Mouse (Mus musculus) limb, embryonic 13.5 days (tissue): ENCODE measurements around the gene Asb6. TPM values are rescaled to one million over a fixed set of nuclear protein-coding genes. Genes with fewer than 3 reads are reported as not detected.
A peak's percentile ranks its signal among the peaks of the same experiment; 100 is the strongest.

Experiments
- ATAC-seq: fragments of 200-750 bp; cut with Nextera tagmentation; 2 replicates; pipeline ENCODE4 v1.8.0; 2017; ENCODE audit warnings: low read depth, moderate number of reproducible peaks, moderate TSS enrichment; ENCODE audit not compliant: low FRiP score
- H3K27ac ChIP-seq: fragments of 300-500 bp; sonication (generic); 2 replicates; pipeline ENCODE4 v1.5.1; 2015; ENCODE audit warnings: inconsistent platforms, mild to moderate bottlenecking, moderate library complexity
- H3K27me3 ChIP-seq: fragments of 300-500 bp; sonication (generic); 2 replicates; pipeline ENCODE4 v1.6.1; 2015; ENCODE audit warnings: mild to moderate bottlenecking, inconsistent platforms
- H3K36me3 ChIP-seq: fragments of 300-500 bp; sonication (generic); 2 replicates; pipeline ENCODE4 v1.6.1; 2015; ENCODE audit warnings: inconsistent platforms, mild to moderate bottlenecking, moderate library complexity
- H3K4me1 ChIP-seq: fragments of 300-500 bp; sonication (generic); 2 replicates; pipeline ENCODE4 v1.6.1; 2015; ENCODE audit warnings: inconsistent platforms
- H3K4me2 ChIP-seq: fragments of 300-500 bp; sonication (generic); replicated peaks from 2 replicates; pipeline ENCODE4 v1.6.1; 2015; ENCODE audit warnings: inconsistent platforms, mild to moderate bottlenecking, moderate library complexity
- H3K4me3 ChIP-seq: fragments of 300-500 bp; sonication (generic); 2 replicates; pipeline ENCODE4 v1.5.1; 2015; ENCODE audit warnings: moderate library complexity, mild to moderate bottlenecking, inconsistent platforms
- H3K9ac ChIP-seq: fragments of 300-500 bp; sonication (generic); 2 replicates; pipeline ENCODE4 v1.6.1; 2015; ENCODE audit warnings: mild to moderate bottlenecking, inconsistent platforms
- H3K9me3 ChIP-seq: fragments of 300-500 bp; sonication (generic); 2 replicates; pipeline ENCODE4 v1.6.1; 2016; ENCODE audit warnings: inconsistent platforms
- WGBS: fragments of 180-500 bp; shearing (Covaris S2); methylation state at CpG from one replicate; pipeline ENCODE4 v1.1.7; 2015; 5-methylcytosine and 5-hydroxymethylcytosine counted together
- polyA plus RNA-seq: library from polyadenylated mRNA; unstranded; fragments of >200 nt; fragmentation: Nextera tagmentation; extraction: Ambion mirVana; gene quantifications from 2 replicates; pipeline ENCODE4 v1.2.1, GENCODE M21; 2015

Gene Asb6
- 38.7 and 39.2 TPM in 2 replicates for polyA plus RNA-seq

DNA sequence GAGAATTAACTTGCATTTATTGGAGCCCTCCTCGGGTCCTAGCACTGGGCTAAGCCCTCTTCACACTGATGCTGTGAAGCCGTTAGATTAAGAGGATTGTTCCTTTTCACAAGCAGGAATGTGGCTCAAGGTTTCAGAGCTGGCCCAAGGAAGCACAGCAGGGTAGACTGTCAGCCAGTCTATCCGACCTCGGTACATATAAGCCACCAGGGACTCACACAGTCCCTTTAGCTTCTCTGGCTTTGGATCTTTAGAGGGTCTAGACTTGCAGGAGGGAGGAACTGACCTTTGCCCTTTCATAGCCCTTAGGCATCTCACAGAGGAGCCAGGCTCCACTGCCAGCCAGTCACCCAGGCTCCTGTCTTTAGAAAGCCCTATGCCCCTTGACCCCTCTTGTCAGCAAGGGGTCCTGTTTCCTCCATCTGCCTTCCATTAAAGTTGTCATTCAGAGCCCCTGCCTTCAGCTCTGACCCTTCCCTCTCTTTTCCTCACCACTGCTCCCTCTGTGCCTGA, at the start of gene Asb6:
Gene Asb6, minus strand, starts transcription at position 51 of the 513 bp plus-strand sequence.
- Histone ChIP-seq H3K36me3 (peaks cover 15% of the 10 kb centered on the region), H3K9me3 (no peaks in the 10 kb centered on the region), H3K9ac (0 out of 2 replicates have a peak within 1 kb of the TSS, but pooled peaks have one; percentile 25), H3K4me1 (peaks cover 48% of the 10 kb centered on the region), H3K4me2 (no peak within 1 kb of the TSS), H3K27me3 (no peaks in the 10 kb centered on the region), H3K4me3 (no peak within 1 kb of the TSS), H3K27ac (no peak within 1 kb of the TSS)
- WGBS = 10% methylated on average over 4 of the region's 4 CpGs
- ATAC-seq = no peak

DNA sequence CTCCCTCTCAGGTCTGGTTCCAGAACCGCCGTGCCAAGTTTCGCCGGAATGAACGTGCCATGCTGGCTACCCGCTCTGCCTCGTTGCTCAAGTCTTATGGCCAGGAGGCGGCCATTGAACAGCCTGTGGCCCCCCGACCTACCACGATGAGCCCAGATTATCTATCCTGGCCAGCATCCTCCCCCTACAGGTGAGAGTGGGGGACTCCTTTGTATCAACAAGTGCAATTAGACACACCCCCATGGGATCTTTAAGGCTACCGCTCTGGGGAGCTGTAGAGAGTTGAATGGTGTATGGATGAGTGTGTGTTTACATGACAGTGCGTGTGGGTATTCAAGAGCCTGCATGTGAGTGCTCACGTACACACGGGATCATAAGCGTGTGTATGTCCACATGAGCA, 49.3 kb upstream of the Asb6 start:
- no peak overlapping the region for H3K9ac ChIP-seq
- no peak overlapping the region for H3K4me3 ChIP-seq
- peaks cover 21% of the 10 kb centered on the region for H3K4me1 ChIP-seq
- ATAC-seq = no peak
- WGBS = 93% methylated on average over 15 of the region's 15 CpGs
- H3K36me3 ChIP-seq = peaks cover 56% of the 10 kb centered on the region
- H3K4me2 ChIP-seq = no peak overlapping the region
- H3K27me3 ChIP-seq = no peaks in the 10 kb centered on the region
- no peaks in the 10 kb centered on the region for H3K9me3 ChIP-seq
- no peak overlapping the region for H3K27ac ChIP-seq

DNA sequence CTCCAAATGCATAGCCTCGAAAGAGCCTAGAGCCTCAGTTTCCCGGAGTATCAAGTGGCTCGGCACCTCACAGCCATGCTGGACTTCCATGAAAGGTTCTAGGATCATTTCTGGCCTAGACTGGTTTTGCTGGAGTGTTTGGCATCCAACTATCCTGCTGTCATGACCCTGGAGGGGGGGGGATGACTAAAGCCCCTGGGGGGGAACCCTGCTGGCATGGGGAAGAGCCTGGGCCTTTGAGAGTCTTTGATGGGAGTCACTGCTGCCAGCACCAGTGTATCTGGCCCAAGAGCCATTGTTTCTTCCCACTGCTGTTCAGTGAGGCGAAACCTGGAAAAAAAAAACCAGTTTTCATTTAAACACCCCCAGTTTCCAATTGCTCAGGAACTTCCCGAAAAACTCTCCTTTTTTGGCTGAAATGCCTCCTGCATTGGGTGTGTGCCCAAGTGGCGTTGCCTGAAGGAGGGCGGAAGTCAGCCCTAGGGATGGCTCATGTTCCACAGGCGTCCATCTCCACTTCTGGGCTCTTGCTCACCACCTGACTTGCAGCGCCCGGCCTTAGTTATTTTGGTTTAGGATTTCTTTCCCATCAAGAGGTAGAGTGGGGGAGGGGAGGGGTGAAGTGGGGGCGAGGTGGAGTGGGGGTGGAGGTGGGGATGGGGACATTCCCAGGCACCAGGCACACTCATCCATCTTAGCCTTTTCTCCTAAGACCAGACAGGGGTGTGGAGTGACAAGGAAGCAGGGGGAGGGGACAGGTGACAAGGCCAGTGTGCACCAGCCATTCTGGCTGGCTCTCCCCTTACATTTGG, 45.7 kb upstream of the Asb6 start:
- Histone ChIP-seq H3K4me1 (peaks cover 56% of the 10 kb centered on the region), H3K4me3 (no peak overlapping the region), H3K27me3 (no peaks in the 10 kb centered on the region), H3K9ac (no peak overlapping the region), H3K9me3 (no peaks in the 10 kb centered on the region), H3K27ac (peak overlapping the region; percentile 80), H3K36me3 (peaks cover 27% of the 10 kb centered on the region), H3K4me2 (peak overlapping the region; percentile 34; the same call in 1 of the 2 replicates)
- ATAC-seq = peak; percentile 17; the same call in 1 of the 2 replicates
- WGBS = 41% methylated on average over 11 of the region's 11 CpGs

DNA sequence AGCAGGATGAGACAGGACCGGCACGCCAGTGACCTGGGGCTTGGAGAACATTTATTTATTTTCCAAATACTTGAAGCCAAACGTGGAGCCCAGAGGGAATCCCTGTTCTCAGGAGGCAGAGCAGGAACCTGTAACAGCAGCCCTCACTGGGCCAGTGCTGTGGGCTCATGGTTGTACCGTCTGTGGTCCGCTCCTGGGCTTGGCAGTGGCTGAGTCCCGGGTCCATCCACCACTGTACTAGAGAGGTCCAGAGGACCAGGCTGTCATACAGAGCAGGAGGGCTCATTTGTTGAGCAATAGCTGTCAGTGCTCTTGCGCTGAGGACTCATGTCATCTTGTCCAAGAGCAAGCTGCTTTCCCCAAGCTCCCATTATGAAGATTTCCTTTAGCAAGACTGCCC, 45.0 kb upstream of the Asb6 start:
- no peaks in the 10 kb centered on the region for H3K27me3 ChIP-seq
- ATAC-seq = no peak
- H3K9ac ChIP-seq = no peak overlapping the region
- peaks cover 20% of the 10 kb centered on the region for H3K36me3 ChIP-seq
- H3K4me1 ChIP-seq = peaks cover 63% of the 10 kb centered on the region
- no peaks in the 10 kb centered on the region for H3K9me3 ChIP-seq
- WGBS = 61% methylated on average over 7 of the region's 7 CpGs
- H3K4me2 ChIP-seq = 0 out of 2 replicates have a peak overlapping the region, but pooled peaks have one; percentile 34
- H3K27ac ChIP-seq = peak overlapping the region; percentile 80
- H3K4me3 ChIP-seq = no peak overlapping the region

DNA sequence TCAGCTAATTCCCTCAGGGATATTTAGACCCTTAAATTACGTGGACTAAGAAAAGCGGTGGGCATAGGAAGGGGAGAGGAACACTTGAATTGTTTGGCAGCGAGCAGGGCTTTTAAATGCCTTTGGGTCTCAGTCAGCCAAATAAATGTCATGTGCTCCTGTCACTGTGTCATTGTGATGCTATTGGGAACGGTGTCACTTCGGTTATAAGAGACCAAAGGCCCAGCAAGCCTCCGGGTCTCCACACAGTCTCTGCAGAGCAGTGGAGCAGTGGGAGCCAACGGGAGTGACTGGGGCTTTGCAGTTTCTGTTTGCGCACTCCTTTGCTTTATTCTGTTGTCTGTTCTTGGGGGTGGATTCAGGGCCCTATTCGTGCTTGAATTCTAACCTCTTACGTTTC, 44.3 kb upstream of the Asb6 start:
- Histone ChIP-seq H3K27ac (peak overlapping the region; percentile 93; the same call in 1 of the 2 replicates), H3K27me3 (no peaks in the 10 kb centered on the region), H3K9ac (peak overlapping the region; percentile 43; the same call in 1 of the 2 replicates), H3K4me1 (peaks cover 70% of the 10 kb centered on the region), H3K9me3 (no peaks in the 10 kb centered on the region), H3K36me3 (peaks cover 15% of the 10 kb centered on the region), H3K4me2 (peak overlapping the region; percentile 14; the same call in 1 of the 2 replicates), H3K4me3 (no peak overlapping the region)
- no peak for ATAC-seq
- 30% methylated on average over 10 of the region's 10 CpGs for WGBS

DNA sequence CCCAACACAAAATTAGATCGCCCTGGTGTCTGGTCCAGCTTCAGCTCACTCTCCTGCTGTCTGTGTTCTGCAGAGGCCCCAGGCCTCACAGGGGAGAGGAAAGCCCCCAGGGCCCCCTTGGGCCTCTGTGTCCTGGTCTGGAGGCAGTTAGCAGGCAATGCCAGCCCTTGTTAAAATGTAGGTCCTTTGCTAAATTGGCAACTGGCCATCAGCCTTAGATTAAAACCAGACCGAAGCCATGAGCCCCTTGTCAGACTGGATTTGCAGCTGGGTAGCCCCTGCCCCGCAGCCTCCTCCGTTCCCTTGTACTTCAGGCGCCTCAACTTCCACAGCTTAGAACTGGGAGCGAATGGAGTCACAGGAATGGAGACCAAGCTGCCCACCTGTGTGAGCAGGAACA, 42.5 kb upstream of the Asb6 start:
- peak; percentile 53 for ATAC-seq
- Histone ChIP-seq H3K9ac (peak overlapping the region; percentile 55), H3K36me3 (peaks cover 9% of the 10 kb centered on the region; the same call in 1 of the 2 replicates), H3K4me2 (peak overlapping the region; percentile 32; the same call in 1 of the 2 replicates), H3K27ac (peak overlapping the region; percentile 93), H3K27me3 (no peaks in the 10 kb centered on the region), H3K4me3 (no peak overlapping the region), H3K9me3 (no peaks in the 10 kb centered on the region), H3K4me1 (peaks cover 72% of the 10 kb centered on the region)
- WGBS = 12% methylated on average over 6 of the region's 6 CpGs

DNA sequence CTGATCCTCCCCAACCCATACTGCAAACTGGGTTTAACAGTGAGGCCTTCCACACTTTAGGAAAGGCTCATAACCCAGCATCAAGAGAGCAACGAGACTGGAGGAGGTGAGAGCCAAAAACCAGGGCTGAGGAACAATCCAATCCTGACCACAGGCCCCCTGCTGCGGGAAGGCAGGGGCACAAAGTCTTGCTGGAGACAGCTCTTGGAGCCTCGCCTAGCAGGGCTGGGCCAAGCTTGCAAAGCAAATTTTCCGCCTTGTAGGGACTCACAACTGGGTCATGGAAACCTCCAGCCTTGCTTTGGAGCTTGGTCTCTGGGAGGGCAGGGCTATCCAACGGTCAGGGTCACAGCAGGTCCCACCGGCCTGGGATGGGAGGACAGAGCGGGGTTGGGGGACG, 40.7 kb upstream of the Asb6 start:
- peaks cover 9% of the 10 kb centered on the region; the same call in 1 of the 2 replicates for H3K36me3 ChIP-seq
- no peak overlapping the region for H3K4me3 ChIP-seq
- H3K9ac ChIP-seq = 0 out of 2 replicates have a peak overlapping the region, but pooled peaks have one; percentile 36
- no peaks in the 10 kb centered on the region for H3K9me3 ChIP-seq
- no peak for ATAC-seq
- H3K27me3 ChIP-seq = no peaks in the 10 kb centered on the region
- peak overlapping the region; percentile 85 for H3K27ac ChIP-seq
- 74% methylated on average over 8 of the region's 8 CpGs for WGBS
- H3K4me2 ChIP-seq = no peak overlapping the region
- H3K4me1 ChIP-seq = peaks cover 70% of the 10 kb centered on the region

DNA sequence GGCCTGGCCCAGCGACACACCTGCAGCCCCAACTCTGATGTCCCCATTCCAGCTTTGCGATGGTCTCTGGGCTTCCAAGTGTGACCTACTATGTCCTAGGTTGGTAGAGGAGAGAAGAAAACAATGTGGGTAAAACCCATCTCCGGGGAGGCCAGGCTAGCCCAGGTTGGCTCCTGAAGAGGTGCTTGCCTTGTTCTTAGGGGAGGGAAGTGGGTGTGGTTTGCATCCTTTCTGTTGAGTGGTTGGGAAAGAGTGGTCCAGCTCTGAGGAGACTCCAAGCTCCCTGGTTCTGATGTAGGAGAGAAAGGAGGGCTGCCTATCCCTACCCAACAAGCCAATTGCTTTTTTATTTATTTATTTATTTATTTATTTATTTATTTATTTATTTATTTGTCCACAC, 35.3 kb upstream of the Asb6 start:
- peaks cover 9% of the 10 kb centered on the region; the same call in 1 of the 2 replicates for H3K36me3 ChIP-seq
- H3K4me3 ChIP-seq = peak overlapping the region; percentile 37; the same call in 1 of the 2 replicates
- 43% methylated on average over 3 of the region's 3 CpGs for WGBS
- peak overlapping the region; percentile 90 for H3K27ac ChIP-seq
- peak overlapping the region; percentile 63 for H3K9ac ChIP-seq
- H3K9me3 ChIP-seq = no peaks in the 10 kb centered on the region
- H3K4me1 ChIP-seq = peaks cover 65% of the 10 kb centered on the region
- H3K27me3 ChIP-seq = no peaks in the 10 kb centered on the region
- H3K4me2 ChIP-seq = peak overlapping the region; percentile 67
- ATAC-seq = peak; percentile 33

DNA sequence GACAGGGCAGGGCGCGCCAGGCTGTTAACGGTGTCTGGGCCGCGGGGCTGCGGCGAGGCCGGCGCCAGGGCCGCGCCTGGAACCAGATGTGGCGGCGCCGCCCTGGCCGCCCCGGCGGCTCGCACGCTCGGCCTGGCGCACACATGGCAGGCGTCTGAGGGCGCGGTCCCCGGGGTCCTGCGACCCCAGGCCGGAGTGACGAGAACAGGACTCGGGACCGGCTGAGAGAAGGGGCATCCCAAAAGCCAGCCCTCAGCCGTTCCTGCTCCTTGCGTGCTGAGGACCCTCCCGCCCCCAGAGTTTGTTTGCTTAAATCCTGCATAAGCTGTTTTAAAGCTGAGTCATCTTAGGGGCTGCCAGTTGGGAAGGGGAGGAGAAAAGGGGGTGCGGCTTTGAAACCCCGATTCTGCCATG, 34.8 kb upstream of the Asb6 start:
- Histone ChIP-seq H3K4me1 (peaks cover 61% of the 10 kb centered on the region), H3K9ac (peak overlapping the region; percentile 63)

DNA sequence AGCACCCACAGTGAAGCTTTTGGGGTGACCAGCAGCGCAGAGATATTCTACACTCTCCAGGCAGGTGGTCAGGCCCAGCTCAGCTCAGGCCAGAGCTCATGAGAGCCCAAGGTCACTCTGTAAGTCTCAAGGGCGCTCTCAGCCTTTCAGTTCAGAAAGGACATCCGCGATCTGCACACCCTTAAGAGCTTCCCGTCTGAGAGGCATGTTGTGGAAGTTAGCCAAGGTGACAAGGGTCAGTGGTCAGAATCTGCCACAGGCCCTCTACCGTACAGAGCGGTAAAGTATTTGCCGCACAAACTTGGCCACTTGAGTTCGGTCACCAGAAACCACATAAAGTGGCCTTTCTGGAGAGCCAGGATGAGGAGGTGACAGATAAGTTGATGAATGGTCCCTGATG, 33.4 kb upstream of the Asb6 start:
- H3K9me3 ChIP-seq = no peaks in the 10 kb centered on the region
- no peak for ATAC-seq
- peaks cover 64% of the 10 kb centered on the region for H3K4me1 ChIP-seq
- H3K27ac ChIP-seq = peak overlapping the region; percentile 90
- peaks cover 3% of the 10 kb centered on the region; the same call in 1 of the 2 replicates for H3K36me3 ChIP-seq
- peak overlapping the region; percentile 67; the same call in 1 of the 2 replicates for H3K4me2 ChIP-seq
- H3K9ac ChIP-seq = no peak overlapping the region
- WGBS = 52% methylated on average over 9 of the region's 9 CpGs
- no peaks in the 10 kb centered on the region for H3K27me3 ChIP-seq
- no peak overlapping the region for H3K4me3 ChIP-seq

More for the DNA sequence above, 34.8 kb upstream of the Asb6 start:
- Histone ChIP-seq H3K4me2 (peak overlapping the region; percentile 67), H3K27ac (peak overlapping the region; percentile 90), H3K4me3 (peak overlapping the region; percentile 37), H3K27me3 (no peaks in the 10 kb centered on the region), H3K36me3 (peaks cover 9% of the 10 kb centered on the region; the same call in 1 of the 2 replicates), H3K9me3 (no peaks in the 10 kb centered on the region)
- ATAC-seq = peak; percentile 48
- 1% methylated on average over 34 of the region's 35 CpGs for WGBS

DNA sequence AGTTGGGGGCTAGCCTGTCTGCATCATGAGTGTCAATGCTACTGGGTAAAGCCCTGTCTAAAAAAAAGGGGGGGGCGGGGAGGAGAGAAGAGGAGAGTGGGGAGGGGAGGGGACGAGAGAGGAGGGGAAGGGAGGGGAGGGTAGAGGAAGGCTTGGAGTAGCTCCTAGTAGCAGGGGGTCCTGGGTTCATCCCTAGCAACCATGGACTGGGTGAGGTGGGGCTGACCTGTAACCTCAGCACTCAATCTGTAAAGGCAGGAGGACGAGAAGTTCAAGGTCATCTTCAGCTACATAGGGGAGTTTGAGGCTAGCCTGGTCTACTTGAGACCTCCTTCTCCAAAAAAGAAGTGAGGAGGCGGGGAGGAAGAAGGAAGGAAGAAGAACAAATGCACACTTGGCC, 31.9 kb upstream of the Asb6 start:
- Histone ChIP-seq H3K9ac (no peak overlapping the region), H3K27me3 (no peaks in the 10 kb centered on the region), H3K27ac (no peak overlapping the region), H3K9me3 (no peaks in the 10 kb centered on the region), H3K4me1 (peaks cover 79% of the 10 kb centered on the region), H3K4me3 (no peak overlapping the region), H3K4me2 (no peak overlapping the region), H3K36me3 (no peaks in the 10 kb centered on the region)
- 72% methylated on average over 4 of the region's 4 CpGs for WGBS
- ATAC-seq = no peak

DNA sequence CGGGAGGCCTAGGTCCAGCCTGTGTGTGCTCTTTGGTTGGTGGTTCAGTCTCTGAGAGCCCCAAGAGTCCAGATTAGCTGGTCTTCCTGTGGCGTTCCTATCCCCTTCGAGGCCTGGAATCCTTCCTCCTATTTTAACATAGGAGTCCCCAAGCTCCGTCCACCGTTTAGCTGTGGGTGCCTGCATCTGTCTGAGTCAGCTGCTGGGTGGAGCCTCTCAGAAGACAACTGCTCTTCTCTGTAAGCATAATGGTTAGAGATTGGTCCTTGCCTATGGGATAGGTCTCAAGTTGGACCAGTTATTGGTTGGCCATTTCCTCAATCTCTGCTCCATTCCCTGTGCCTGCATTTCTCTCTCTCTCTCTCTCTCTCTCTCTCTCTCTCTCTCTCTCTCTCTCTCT, 29.6 kb upstream of the Asb6 start:
- Histone ChIP-seq H3K36me3 (no peaks in the 10 kb centered on the region), H3K9me3 (no peaks in the 10 kb centered on the region), H3K27me3 (no peaks in the 10 kb centered on the region), H3K27ac (peak overlapping the region; percentile 78; the same call in 1 of the 2 replicates), H3K4me2 (no peak overlapping the region), H3K4me3 (no peak overlapping the region), H3K9ac (peak overlapping the region; percentile 13; the same call in 1 of the 2 replicates), H3K4me1 (peaks cover 79% of the 10 kb centered on the region)
- WGBS = 81% methylated on average over 5 of the region's 5 CpGs
- ATAC-seq = no peak
